Mouse (Mus musculus): ENCODE data around the gene Tab1. TPM values are rescaled to one million over a fixed set of nuclear protein-coding genes. Genes with fewer than 3 reads are reported as not detected.

Tab1 gene
- total RNA-seq, 1 experiment, result 16.6 TPM

- TF ChIP-seq ZC3H11A (IDR thresholded peaks at IDR 0.05; ENCODE audit: borderline replicate concordance, low read depth, low read length), result no peak
- TF ChIP-seq ZNF384 (IDR thresholded peaks at IDR 0.05; ENCODE audit: low read depth, low read length), result no peak
- TF ChIP-seq MAFK (IDR thresholded peaks at IDR 0.05; ENCODE audit: insufficient read depth, low read depth, low read length), result no peak
- TF ChIP-seq CHD2 (IDR thresholded peaks at IDR 0.05; ENCODE audit: low read depth, low read length), result no peak
- no peak for TF ChIP-seq HCFC1 (IDR thresholded peaks at IDR 0.05; ENCODE audit: borderline replicate concordance, insufficient read depth, low read length)
- Histone ChIP-seq H3K27ac (ENCODE audit: insufficient read depth, low read depth, low read length, poor library complexity, severe bottlenecking) (no peak overlapping the region), H3K4me3 (ENCODE audit: insufficient read depth in 1 of 2, low read depth in 1 of 2, low read length in 2 of 2, poor library complexity in 1 of 2, severe bottlenecking in 1 of 2) (no peak overlapping the region), H3K4me1 (ENCODE audit: control insufficient read depth in 2 of 2, insufficient read depth in 2 of 2, low read length in 2 of 2, poor library complexity in 1 of 2) (peaks cover 18 to 37% of the 10 kb centered on the region in 2 experiments), H3K9ac (ENCODE audit: insufficient read depth, low read depth, low read length, poor library complexity, severe bottlenecking) (no peak overlapping the region), H3K9me3 (ENCODE audit: control insufficient read depth, insufficient read depth, low read depth, low read length) (no peaks in the 10 kb centered on the region), H3K36me3 (ENCODE audit: control insufficient read depth, insufficient read depth, low read length, poor library complexity, severe bottlenecking) (peaks cover 21% of the 10 kb centered on the region)
- no peak for DNase-seq (ENCODE audit: low read depth, low spot score)
- in situ Hi-C loops (cut with MboI; ENCODE audit: low sequenced_read_pairs in 2 of 2, unreplicated experiment in 2 of 2), result no loop called here
Observed at GRCm38 (mm10) chr15:80161199-80161598, 28.3 kb downstream of the Tab1 start.

GRCm38 (mm10) chr15:80162401-80162964 is 29.6 kb downstream of the Tab1 start:
- Histone ChIP-seq H3K27ac (ENCODE audit: insufficient read depth, low read depth, low read length, poor library complexity, severe bottlenecking) (no peak overlapping the region), H3K9ac (ENCODE audit: insufficient read depth, low read depth, low read length, poor library complexity, severe bottlenecking) (no peak overlapping the region), H3K4me3 (ENCODE audit: insufficient read depth in 1 of 2, low read depth in 1 of 2, low read length in 2 of 2, poor library complexity in 1 of 2, severe bottlenecking in 1 of 2) (no peak overlapping the region), H3K4me1 (ENCODE audit: control insufficient read depth in 2 of 2, insufficient read depth in 2 of 2, low read length in 2 of 2, poor library complexity in 1 of 2) (peaks cover 18 to 35% of the 10 kb centered on the region in 2 experiments), H3K36me3 (ENCODE audit: control insufficient read depth, insufficient read depth, low read length, poor library complexity, severe bottlenecking) (peaks cover 20% of the 10 kb centered on the region), H3K9me3 (ENCODE audit: control insufficient read depth, insufficient read depth, low read depth, low read length) (no peaks in the 10 kb centered on the region)
- in situ Hi-C loops (cut with MboI; ENCODE audit: low sequenced_read_pairs in 2 of 2, unreplicated experiment in 2 of 2), result no loop called here
- TF ChIP-seq HCFC1 (IDR thresholded peaks at IDR 0.05; ENCODE audit: borderline replicate concordance, insufficient read depth, low read length), result no peak
- TF ChIP-seq ZC3H11A (IDR thresholded peaks at IDR 0.05; ENCODE audit: borderline replicate concordance, low read depth, low read length), result no peak
- no peak for TF ChIP-seq ZNF384 (IDR thresholded peaks at IDR 0.05; ENCODE audit: low read depth, low read length)
- TF ChIP-seq MAFK (IDR thresholded peaks at IDR 0.05; ENCODE audit: insufficient read depth, low read depth, low read length), result no peak
- TF ChIP-seq CHD2 (IDR thresholded peaks at IDR 0.05; ENCODE audit: low read depth, low read length), result no peak
- DNase-seq (ENCODE audit: low read depth, low spot score), result no peak

GRCm38 (mm10) chr15:80163274-80163673 is 30.3 kb downstream of the Tab1 start:
- Histone ChIP-seq H3K4me1 (ENCODE audit: control insufficient read depth in 2 of 2, insufficient read depth in 2 of 2, low read length in 2 of 2, poor library complexity in 1 of 2) (peaks cover 15 to 32% of the 10 kb centered on the region in 2 experiments), H3K9ac (ENCODE audit: insufficient read depth, low read depth, low read length, poor library complexity, severe bottlenecking) (no peak overlapping the region), H3K9me3 (ENCODE audit: control insufficient read depth, insufficient read depth, low read depth, low read length) (no peaks in the 10 kb centered on the region), H3K4me3 (ENCODE audit: insufficient read depth in 1 of 2, low read depth in 1 of 2, low read length in 2 of 2, poor library complexity in 1 of 2, severe bottlenecking in 1 of 2) (no peak overlapping the region), H3K27ac (ENCODE audit: insufficient read depth, low read depth, low read length, poor library complexity, severe bottlenecking) (no peak overlapping the region), H3K36me3 (ENCODE audit: control insufficient read depth, insufficient read depth, low read length, poor library complexity, severe bottlenecking) (peaks cover 17% of the 10 kb centered on the region)
- in situ Hi-C loops (cut with MboI; ENCODE audit: low sequenced_read_pairs in 2 of 2, unreplicated experiment in 2 of 2), result no loop called here
- DNase-seq (ENCODE audit: low read depth, low spot score), result no peak
- TF ChIP-seq ZNF384 (IDR thresholded peaks at IDR 0.05; ENCODE audit: low read depth, low read length), result no peak
- no peak for TF ChIP-seq MAFK (IDR thresholded peaks at IDR 0.05; ENCODE audit: insufficient read depth, low read depth, low read length)
- TF ChIP-seq ZC3H11A (IDR thresholded peaks at IDR 0.05; ENCODE audit: borderline replicate concordance, low read depth, low read length), result no peak
- no peak for TF ChIP-seq CHD2 (IDR thresholded peaks at IDR 0.05; ENCODE audit: low read depth, low read length)

GRCm38 (mm10) chr15:80163716-80164115 is 30.8 kb downstream of the Tab1 start:
- DNase-seq (ENCODE audit: low read depth, low spot score), result no peak
- in situ Hi-C loops (cut with MboI; ENCODE audit: low sequenced_read_pairs in 2 of 2, unreplicated experiment in 2 of 2), result no loop called here
- Histone ChIP-seq H3K9ac (ENCODE audit: insufficient read depth, low read depth, low read length, poor library complexity, severe bottlenecking) (no peak overlapping the region), H3K36me3 (ENCODE audit: control insufficient read depth, insufficient read depth, low read length, poor library complexity, severe bottlenecking) (peaks cover 17% of the 10 kb centered on the region), H3K4me3 (ENCODE audit: insufficient read depth in 1 of 2, low read depth in 1 of 2, low read length in 2 of 2, poor library complexity in 1 of 2, severe bottlenecking in 1 of 2) (no peak overlapping the region), H3K27ac (ENCODE audit: insufficient read depth, low read depth, low read length, poor library complexity, severe bottlenecking) (no peak overlapping the region), H3K9me3 (ENCODE audit: control insufficient read depth, insufficient read depth, low read depth, low read length) (no peaks in the 10 kb centered on the region), H3K4me1 (ENCODE audit: control insufficient read depth in 2 of 2, insufficient read depth in 2 of 2, low read length in 2 of 2, poor library complexity in 1 of 2) (peaks cover 10 to 28% of the 10 kb centered on the region in 2 experiments)
- TF ChIP-seq ZC3H11A (IDR thresholded peaks at IDR 0.05; ENCODE audit: borderline replicate concordance, low read depth, low read length) (no peak), CHD2 (IDR thresholded peaks at IDR 0.05; ENCODE audit: low read depth, low read length) (no peak), ZNF384 (IDR thresholded peaks at IDR 0.05; ENCODE audit: low read depth, low read length) (no peak), MAFK (IDR thresholded peaks at IDR 0.05; ENCODE audit: insufficient read depth, low read depth, low read length) (no peak), HCFC1 (IDR thresholded peaks at IDR 0.05; ENCODE audit: borderline replicate concordance, insufficient read depth, low read length) (no peak)

All from ES-E14 (cell line).